Comparison of ENCODE assay signal across 29 mouse cellular contexts in genomic region chr5:117163790-117164189, GRCm38 (mm10). TPM values are rescaled to one million over a fixed set of nuclear protein-coding genes. Genes with fewer than 3 reads are reported as not detected.
DNase-seq lines count a peak whose midpoint lies in the region; ATAC-seq and TF ChIP-seq lines count a peak whose summit lies in the region.
"Had no signal": no experiment of that assay in that cellular context is flagged by ENCODE, and none has a peak within 500 bp of the region (broad histone marks: within the 10 kb centered on the region; RNA-seq: fewer than 3 reads in every experiment).

No protein-coding gene starts in this region.

- no peaks in the 10 kb centered on the region for H3K9me3 ChIP-seq in midbrain, postnatal 0 days (ENCODE audit: low read length)
- H3K9me3 ChIP-seq in midbrain, embryonic 15.5 days, result no peaks in the 10 kb centered on the region
- H3K9me3 ChIP-seq: embryonic facial prominence, embryonic 12.5 days; hindbrain, embryonic 13.5 days; midbrain, embryonic 10.5 days; neural tube, embryonic 12.5 days had no signal

- H3K36me3 ChIP-seq in midbrain, postnatal 0 days (ENCODE audit: insufficient read depth, low read length), result no peaks in the 10 kb centered on the region
- no peaks in the 10 kb centered on the region for H3K36me3 ChIP-seq in midbrain, embryonic 15.5 days (replicated peaks)
- H3K36me3 ChIP-seq: embryonic facial prominence, embryonic 12.5 days; hindbrain, embryonic 13.5 days; midbrain, embryonic 10.5 days; neural tube, embryonic 12.5 days had no signal

- WGBS in midbrain, postnatal 0 days, result 95% methylated on average over 13 of the region's 13 CpGs
- WGBS in midbrain, embryonic 15.5 days, result 93% methylated on average over 13 of the region's 13 CpGs
- WGBS in cerebellum, adult 2 months, result 14% methylated on average over 13 of the region's 13 CpGs

- no peak for TF ChIP-seq CTCF in midbrain, postnatal 0 days (IDR thresholded peaks at IDR 0.05)
- TF ChIP-seq CTCF in cerebellum, adult 2 months (IDR thresholded peaks at IDR 0.05; ENCODE audit: borderline replicate concordance, insufficient read depth, low read depth, low read length), result peak; percentile 11; the same call in 1 of the 2 replicates

- H3K9ac ChIP-seq in midbrain, postnatal 0 days (replicated peaks; ENCODE audit: low read length, poor library complexity, severe bottlenecking), result no peak overlapping the region
- no peak overlapping the region for H3K9ac ChIP-seq in midbrain, embryonic 15.5 days
- H3K9ac ChIP-seq: embryonic facial prominence, embryonic 12.5 days; hindbrain, embryonic 13.5 days; liver, embryonic 14.5 days; neural tube, embryonic 12.5 days had no signal

- peak; percentile 33 for DNase-seq in midbrain, postnatal 0 days (ENCODE audit: low spot score)
- peak; percentile 97 to 98 for DNase-seq in cerebellum, adult 2 months
- DNase-seq in cerebellum, postnatal 14 days, result peak; percentile 89 to 95
- no peak for DNase-seq in adrenal gland, postnatal 14 days
- no peak for DNase-seq in frontal cortex, postnatal 36 days (ENCODE audit: low spot score in 2 of 2)
- DNase-seq in testis, postnatal 14 days (ENCODE audit: low spot score), result no peak
- DNase-seq: adrenal gland, postnatal 36 days; embryo, embryonic 11 days; gastrocnemius, postnatal 36 days; heart, adult 18-20 months; heart, postnatal 4 days; kidney, postnatal 25 days; liver; lung, adult 2 months; lung, postnatal 10 days; right cerebral cortex, postnatal 4 days; thymus, adult 2 months; thymus, postnatal 36 days had no signal

- 0 out of 2 replicates have a peak, but pooled peaks have one; percentile 12 for TF ChIP-seq POLR2A in cerebellum, adult 2 months (IDR thresholded peaks at IDR 0.05; ENCODE audit: borderline replicate concordance, insufficient read depth, low read length)

- no peak overlapping the region for H3K27ac ChIP-seq in midbrain, postnatal 0 days (ENCODE audit: low read depth, low read length)
- H3K27ac ChIP-seq in midbrain, embryonic 15.5 days, result no peak overlapping the region
- H3K27ac ChIP-seq in cerebellum, adult 2 months (ENCODE audit: insufficient read depth, low read length), result peak overlapping the region; percentile 88
- H3K27ac ChIP-seq: embryonic facial prominence, embryonic 12.5 days; hindbrain, embryonic 13.5 days; liver, embryonic 14.5 days; midbrain, embryonic 10.5 days; neural tube, embryonic 12.5 days; stomach, postnatal 0 days had no signal

- no peaks in the 10 kb centered on the region for H3K4me1 ChIP-seq in midbrain, postnatal 0 days (ENCODE audit: insufficient read depth, low read length)
- H3K4me1 ChIP-seq in midbrain, embryonic 15.5 days, result no peaks in the 10 kb centered on the region
- H3K4me1 ChIP-seq in cerebellum, adult 2 months (ENCODE audit: control insufficient read depth, insufficient read depth, low read length), result peaks cover 52% of the 10 kb centered on the region
- H3K4me1 ChIP-seq: embryonic facial prominence, embryonic 12.5 days; hindbrain, embryonic 13.5 days; neural tube, embryonic 12.5 days had no signal

- no peak for ATAC-seq in midbrain, postnatal 0 days (ENCODE audit: low FRiP score)
- no peak for ATAC-seq in midbrain, embryonic 15.5 days (replicated peaks)
- ATAC-seq: forebrain, embryonic 14.5 days; midbrain, embryonic 16.5 days had no signal

- H3K4me3 ChIP-seq in midbrain, postnatal 0 days (ENCODE audit: low read depth, low read length), result no peak overlapping the region
- H3K4me3 ChIP-seq in midbrain, embryonic 15.5 days, result no peak overlapping the region
- H3K4me3 ChIP-seq in cerebellum, adult 2 months (replicated peaks; ENCODE audit: insufficient read depth, low read depth, low read length), result peak overlapping the region; percentile 17
- H3K4me3 ChIP-seq: embryonic facial prominence, embryonic 12.5 days; hindbrain, embryonic 13.5 days; midbrain, embryonic 10.5 days; myocyte; neural tube, embryonic 12.5 days had no signal

- no peak overlapping the region for H3K4me2 ChIP-seq in midbrain, postnatal 0 days (ENCODE audit: low read depth, low read length, poor library complexity, severe bottlenecking)
- H3K4me2 ChIP-seq in midbrain, embryonic 15.5 days, result no peak overlapping the region
- H3K4me2 ChIP-seq: embryonic facial prominence, embryonic 12.5 days; heart, embryonic 11.5 days; hindbrain, embryonic 13.5 days; neural tube, embryonic 12.5 days had no signal

- no peaks in the 10 kb centered on the region for H3K27me3 ChIP-seq in midbrain, postnatal 0 days (ENCODE audit: insufficient read depth, low read length)
- H3K27me3 ChIP-seq in midbrain, embryonic 15.5 days (replicated peaks), result no peaks in the 10 kb centered on the region
- H3K27me3 ChIP-seq in cerebellum, adult 2 months (ENCODE audit: control insufficient read depth, insufficient read depth, low read length), result no peaks in the 10 kb centered on the region
- H3K27me3 ChIP-seq: embryonic facial prominence, embryonic 12.5 days; hindbrain, embryonic 13.5 days; neural tube, embryonic 12.5 days had no signal

RNA-seq across cellular contexts. Expression of gene Taok3, which starts 43.9 kb away (rescaled TPM):
- total RNA-seq in midbrain, postnatal 0 days (2014; rRNA removed), result 30.1 and 35.5 TPM in 2 replicates
- 61.9 and 65.1 TPM in 2 replicates for polyA plus RNA-seq in midbrain, postnatal 0 days (2015; fragmentation: Nextera tagmentation; extraction: Ambion mirVana)
- 58.8 and 59.2 TPM in 2 replicates for polyA plus RNA-seq in midbrain, embryonic 15.5 days (2015; fragmentation: Nextera tagmentation; extraction: Ambion mirVana)
- 43.6 and 47.0 TPM in 2 replicates for polyA plus RNA-seq in cerebellum, adult 2 months (2012; rRNA removed)
- 29.8 and 35.4 TPM in 2 replicates for total RNA-seq in adrenal gland, postnatal 14 days (2021)

RNA-seq across cellular contexts. Expression of gene Suds3, which starts 47.9 kb away (rescaled TPM):
- 91.5 and 95.0 TPM in 2 replicates for total RNA-seq in midbrain, postnatal 0 days (2014; rRNA removed)
- 63.9 and 70.9 TPM in 2 replicates for polyA plus RNA-seq in midbrain, postnatal 0 days (2015; fragmentation: Nextera tagmentation; extraction: Ambion mirVana)
- 87.3 and 87.4 TPM in 2 replicates for polyA plus RNA-seq in midbrain, embryonic 15.5 days (2015; fragmentation: Nextera tagmentation; extraction: Ambion mirVana)
- 119 and 127 TPM in 2 replicates for polyA plus RNA-seq in cerebellum, adult 2 months (2012; rRNA removed)
- 88.4 and 109 TPM in 2 replicates for total RNA-seq in adrenal gland, postnatal 14 days (2021)

Comparison
In these comparisons a context has a peak if more than half of its experiments do, and no peak if none do; other contexts are left out.
1. DNase-seq: peak in midbrain, postnatal 0 days (single experiment), cerebellum, adult 2 months (2 of 2) and cerebellum, postnatal 14 days (2 of 2); none in adrenal gland, postnatal 14 days (single experiment), frontal cortex, postnatal 36 days (0 of 2) and testis, postnatal 14 days (single experiment).